Mouse (Mus musculus): ENCODE measurements around the gene Mid1. TPM values are rescaled to one million over a fixed set of nuclear protein-coding genes. Genes with fewer than 3 reads are reported as not detected.
"Not testable (repeated sequence)": the region's sequence is repeated elsewhere in the genome, so short reads cannot be mapped to it uniquely, and the experiment has no call there.

Mid1 gene
- polyA plus RNA-seq, 1 experiment from 2014 or later = 9.0 TPM

- Histone ChIP-seq H3K4me1 (ENCODE audit: control insufficient read depth, insufficient read depth, low read length) (no peaks in the 10 kb centered on the region), H3K36me3 (ENCODE audit: control insufficient read depth, insufficient read depth, low read length) (no peaks in the 10 kb centered on the region), H3K4me3 (ENCODE audit: low read depth, low read length) (no peak overlapping the region), H3K27ac (ENCODE audit: low read depth, low read length) (no peak overlapping the region), H3K27me3 (ENCODE audit: control insufficient read depth, insufficient read depth, low read length) (no peaks in the 10 kb centered on the region), H3K9me3 (ENCODE audit: control insufficient read depth, low read length) (peaks cover 5% of the 10 kb centered on the region; the same call in 1 of the 2 replicates), H3K4me2 (ENCODE audit: low read depth, low read length) (no peak overlapping the region), H3K9ac (replicated peaks; ENCODE audit: low read depth, low read length) (no peak overlapping the region)
- WGBS = 80% methylated on average over 1 of the region's 1 CpGs
- no peak for ATAC-seq (ENCODE audit: low read depth)
These were observed 284.3 kb downstream of the Mid1 start for GRCm38 (mm10) chrX:169969337-169969736.

GRCm38 (mm10) chrX:169969765-169970164, 284.8 kb downstream of the Mid1 start:
- H3K9ac ChIP-seq (replicated peaks; ENCODE audit: low read depth, low read length); H3K36me3 ChIP-seq (ENCODE audit: control insufficient read depth, insufficient read depth, low read length); H3K9me3 ChIP-seq (ENCODE audit: control insufficient read depth, low read length); H3K27ac ChIP-seq (ENCODE audit: low read depth, low read length); H3K27me3 ChIP-seq (ENCODE audit: control insufficient read depth, insufficient read depth, low read length); H3K4me1 ChIP-seq (ENCODE audit: control insufficient read depth, insufficient read depth, low read length); H3K4me3 ChIP-seq (ENCODE audit: low read depth, low read length); ATAC-seq (ENCODE audit: low read depth); H3K4me2 ChIP-seq (ENCODE audit: low read depth, low read length): not testable (repeated sequence)
- 87% methylated on average over 3 of the region's 3 CpGs for WGBS

GRCm38 (mm10) chrX:169970546-169970945, 285.5 kb downstream of the Mid1 start:
- not testable (repeated sequence) for H3K4me3 ChIP-seq (ENCODE audit: low read depth, low read length); H3K27ac ChIP-seq (ENCODE audit: low read depth, low read length); H3K4me1 ChIP-seq (ENCODE audit: control insufficient read depth, insufficient read depth, low read length); H3K9ac ChIP-seq (replicated peaks; ENCODE audit: low read depth, low read length); H3K4me2 ChIP-seq (ENCODE audit: low read depth, low read length); ATAC-seq (ENCODE audit: low read depth); H3K36me3 ChIP-seq (ENCODE audit: control insufficient read depth, insufficient read depth, low read length); H3K27me3 ChIP-seq (ENCODE audit: control insufficient read depth, insufficient read depth, low read length); H3K9me3 ChIP-seq (ENCODE audit: control insufficient read depth, low read length)
- WGBS = 88% methylated on average over 7 of the region's 7 CpGs

GRCm38 (mm10) chrX:169971562-169971961, 286.6 kb downstream of the Mid1 start:
- not testable (repeated sequence) for H3K4me1 ChIP-seq (ENCODE audit: control insufficient read depth, insufficient read depth, low read length); H3K27ac ChIP-seq (ENCODE audit: low read depth, low read length); ATAC-seq (ENCODE audit: low read depth); H3K9me3 ChIP-seq (ENCODE audit: control insufficient read depth, low read length); H3K9ac ChIP-seq (replicated peaks; ENCODE audit: low read depth, low read length); H3K4me2 ChIP-seq (ENCODE audit: low read depth, low read length); H3K4me3 ChIP-seq (ENCODE audit: low read depth, low read length); H3K36me3 ChIP-seq (ENCODE audit: control insufficient read depth, insufficient read depth, low read length); H3K27me3 ChIP-seq (ENCODE audit: control insufficient read depth, insufficient read depth, low read length)
- WGBS = 93% methylated on average over 6 of the region's 6 CpGs

- not testable (repeated sequence) for H3K4me2 ChIP-seq (ENCODE audit: low read depth, low read length); ATAC-seq (ENCODE audit: low read depth); H3K36me3 ChIP-seq (ENCODE audit: control insufficient read depth, insufficient read depth, low read length); H3K9me3 ChIP-seq (ENCODE audit: control insufficient read depth, low read length); H3K4me1 ChIP-seq (ENCODE audit: control insufficient read depth, insufficient read depth, low read length); H3K27me3 ChIP-seq (ENCODE audit: control insufficient read depth, insufficient read depth, low read length); H3K4me3 ChIP-seq (ENCODE audit: low read depth, low read length); H3K9ac ChIP-seq (replicated peaks; ENCODE audit: low read depth, low read length); H3K27ac ChIP-seq (ENCODE audit: low read depth, low read length)
- WGBS = 80% methylated on average over 2 of the region's 2 CpGs
These were observed 287.1 kb downstream of the Mid1 start for GRCm38 (mm10) chrX:169972131-169972530.

GRCm38 (mm10) chrX:169972791-169973494, 287.9 kb downstream of the Mid1 start:
- not testable (repeated sequence) for H3K9ac ChIP-seq (replicated peaks; ENCODE audit: low read depth, low read length); H3K9me3 ChIP-seq (ENCODE audit: control insufficient read depth, low read length); H3K4me2 ChIP-seq (ENCODE audit: low read depth, low read length); ATAC-seq (ENCODE audit: low read depth); H3K27me3 ChIP-seq (ENCODE audit: control insufficient read depth, insufficient read depth, low read length); H3K4me1 ChIP-seq (ENCODE audit: control insufficient read depth, insufficient read depth, low read length); H3K4me3 ChIP-seq (ENCODE audit: low read depth, low read length); H3K27ac ChIP-seq (ENCODE audit: low read depth, low read length); H3K36me3 ChIP-seq (ENCODE audit: control insufficient read depth, insufficient read depth, low read length)
- WGBS = 81% methylated on average over 6 of the region's 6 CpGs

GRCm38 (mm10) chrX:169973806-169974205, 288.8 kb downstream of the Mid1 start:
- H3K27me3 ChIP-seq (ENCODE audit: control insufficient read depth, insufficient read depth, low read length); H3K9ac ChIP-seq (replicated peaks; ENCODE audit: low read depth, low read length); H3K9me3 ChIP-seq (ENCODE audit: control insufficient read depth, low read length); H3K27ac ChIP-seq (ENCODE audit: low read depth, low read length); H3K36me3 ChIP-seq (ENCODE audit: control insufficient read depth, insufficient read depth, low read length); H3K4me2 ChIP-seq (ENCODE audit: low read depth, low read length); H3K4me1 ChIP-seq (ENCODE audit: control insufficient read depth, insufficient read depth, low read length); ATAC-seq (ENCODE audit: low read depth); H3K4me3 ChIP-seq (ENCODE audit: low read depth, low read length): not testable (repeated sequence)
- WGBS = 68% methylated on average over 3 of the region's 3 CpGs

GRCm38 (mm10) chrX:169974456-169974855, 289.5 kb downstream of the Mid1 start:
- H3K9me3 ChIP-seq (ENCODE audit: control insufficient read depth, low read length); H3K4me3 ChIP-seq (ENCODE audit: low read depth, low read length); H3K4me1 ChIP-seq (ENCODE audit: control insufficient read depth, insufficient read depth, low read length); H3K4me2 ChIP-seq (ENCODE audit: low read depth, low read length); H3K9ac ChIP-seq (replicated peaks; ENCODE audit: low read depth, low read length); H3K36me3 ChIP-seq (ENCODE audit: control insufficient read depth, insufficient read depth, low read length); H3K27ac ChIP-seq (ENCODE audit: low read depth, low read length); ATAC-seq (ENCODE audit: low read depth); H3K27me3 ChIP-seq (ENCODE audit: control insufficient read depth, insufficient read depth, low read length): not testable (repeated sequence)
- WGBS = 71% methylated on average over 4 of the region's 4 CpGs

- H3K4me3 ChIP-seq (ENCODE audit: low read depth, low read length); H3K27ac ChIP-seq (ENCODE audit: low read depth, low read length); ATAC-seq (ENCODE audit: low read depth); H3K9ac ChIP-seq (replicated peaks; ENCODE audit: low read depth, low read length); H3K36me3 ChIP-seq (ENCODE audit: control insufficient read depth, insufficient read depth, low read length); H3K4me1 ChIP-seq (ENCODE audit: control insufficient read depth, insufficient read depth, low read length); H3K4me2 ChIP-seq (ENCODE audit: low read depth, low read length); H3K9me3 ChIP-seq (ENCODE audit: control insufficient read depth, low read length); H3K27me3 ChIP-seq (ENCODE audit: control insufficient read depth, insufficient read depth, low read length): not testable (repeated sequence)
- WGBS = 71% methylated on average over 6 of the region's 6 CpGs
These were observed 290.0 kb downstream of the Mid1 start for GRCm38 (mm10) chrX:169974974-169975373.
